Mouse (Mus musculus): Measurements from ENCODE around the gene Ndel1. TPM values are rescaled to one million over a fixed set of nuclear protein-coding genes. Genes with fewer than 3 reads are reported as not detected.

Ndel1 gene
- polyA plus RNA-seq (2012; fragmentation: generic; extraction: Trizol), result 10 to 100 TPM in 1 of 2 experiments, 1 to 10 TPM in 1; 3.2 to 33.9 TPM

DNA sequence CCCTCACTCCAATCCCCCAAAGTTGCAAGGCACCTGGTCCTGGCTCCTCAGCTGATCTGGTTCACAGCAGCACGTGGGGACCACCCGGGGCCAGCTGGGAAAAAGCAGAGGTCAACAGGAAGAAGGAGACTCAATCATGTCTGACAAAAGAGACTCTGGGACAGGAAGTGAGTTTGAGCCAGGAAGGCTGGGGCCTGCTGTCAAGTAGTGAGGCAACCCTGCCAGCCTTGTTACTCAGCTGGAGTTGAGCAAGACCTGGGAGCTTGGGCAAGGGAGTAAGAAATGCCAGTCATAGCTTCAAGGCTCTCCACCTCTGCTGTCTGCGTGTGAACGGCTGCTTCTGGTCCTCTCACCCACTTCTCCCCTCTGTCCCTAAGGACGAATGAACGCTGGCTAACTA is at the start of gene Ndel1:
Gene Ndel1 (minus strand): TSS at position 111 of the 400 bp plus-strand sequence.

DNA sequence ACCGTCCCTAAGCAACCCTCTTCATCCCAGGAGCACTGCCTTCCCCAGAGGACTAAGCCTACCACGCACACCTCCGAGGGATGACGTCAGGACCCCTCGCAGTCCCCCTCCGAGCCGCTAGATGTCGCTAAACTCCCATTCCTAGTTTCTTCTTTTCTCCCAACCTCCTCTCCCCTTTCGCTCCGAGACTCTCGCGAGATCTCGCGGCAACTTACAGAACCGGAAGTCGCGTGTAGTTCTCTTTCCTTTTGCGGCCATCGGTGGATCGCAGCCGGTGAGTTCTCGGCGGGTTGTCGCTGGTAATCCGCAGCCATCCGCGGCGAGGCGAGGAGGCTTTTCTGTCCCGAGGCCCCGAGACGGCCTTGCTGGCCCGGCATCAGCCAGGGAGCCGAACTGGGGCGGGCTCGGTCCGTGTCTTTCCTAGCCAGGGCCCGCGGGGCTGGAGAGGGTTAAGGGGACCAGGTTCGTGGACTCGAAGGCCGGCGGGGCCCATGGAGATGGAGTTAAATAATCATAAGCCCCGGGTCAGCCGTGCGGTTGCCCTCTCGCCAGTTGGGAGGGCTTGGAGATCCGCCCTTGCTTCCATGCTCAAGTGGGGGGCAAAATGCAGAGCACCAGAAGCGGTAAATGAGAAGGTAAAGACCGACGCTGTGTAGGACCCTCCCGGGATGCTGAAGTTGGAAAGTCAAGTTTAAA is 29.8 kb upstream of the Ndel1 start, which contains the start of gene Rpl26:
Gene Rpl26 (plus strand): TSS at position 233 of the 696 bp plus-strand sequence.

DNA sequence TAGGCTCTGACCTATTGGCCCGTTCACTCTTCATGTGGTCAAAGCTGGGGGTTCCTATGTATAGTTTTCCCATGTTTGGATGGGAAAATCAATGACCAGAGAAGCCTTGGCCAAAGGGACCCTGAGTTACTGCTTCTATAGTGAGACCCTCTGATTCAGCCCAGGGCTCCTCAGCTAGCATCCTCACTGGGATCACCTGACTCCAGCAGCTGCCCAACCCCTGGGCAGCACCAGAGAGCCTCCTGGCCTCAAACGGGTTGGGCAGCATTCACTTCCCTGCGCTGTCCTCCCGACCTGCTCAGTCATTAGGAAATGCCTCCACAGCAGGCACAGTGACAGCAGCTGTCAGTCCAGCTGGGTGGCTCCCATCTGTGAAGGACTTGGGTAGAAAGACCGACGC is 16.6 kb upstream of the Ndel1 start, which contains the start of gene Rnf222:
Gene Rnf222 (plus strand): TSS at position 301 of the 400 bp plus-strand sequence.

Other genes with a start within 250 kb of the Ndel1 start
- 10 to 100 TPM in 1 of 2 experiments, 1 to 10 TPM in 1; 8.5 to 78.9 TPM for gene Myh10, start 180.3 kb downstream of the Ndel1 start, polyA plus RNA-seq (2012; fragmentation: generic; extraction: Trizol)
- under 1 TPM in 1 of 2 experiments, not detected in 1; 0.01 TPM for gene Rnf222, start 16.7 kb upstream of the Ndel1 start, polyA plus RNA-seq (2012; fragmentation: generic; extraction: Trizol)
- 100 to 1,000 TPM; 611 to 728 TPM for gene Rpl26, start 29.7 kb upstream of the Ndel1 start, polyA plus RNA-seq (2012; fragmentation: generic; extraction: Trizol)
- not detected for gene Odf4, start 55.2 kb upstream of the Ndel1 start, polyA plus RNA-seq (2012; fragmentation: generic; extraction: Trizol)
- 1 to 10 TPM in 1 of 2 experiments, under 1 TPM in 1; 0.97 to 1.1 TPM for gene Arhgef15, start 85.6 kb upstream of the Ndel1 start, polyA plus RNA-seq (2012; fragmentation: generic; extraction: Trizol)
- gene Slc25a35, start 96.3 kb upstream of the Ndel1 start, polyA plus RNA-seq (2012; fragmentation: generic; extraction: Trizol), result 1 to 10 TPM in 1 of 2 experiments, under 1 TPM in 1; 0.91 to 4.0 TPM
- gene Rangrf, start 103.3 kb upstream of the Ndel1 start, polyA plus RNA-seq (2012; fragmentation: generic; extraction: Trizol), result 10 to 100 TPM; 27.7 to 48.0 TPM
- gene Pfas, start 136.6 kb upstream of the Ndel1 start, polyA plus RNA-seq (2012; fragmentation: generic; extraction: Trizol), result 1 to 10 TPM; 6.8 to 7.2 TPM
- gene Ctc1, start 144.1 kb upstream of the Ndel1 start, polyA plus RNA-seq (2012; fragmentation: generic; extraction: Trizol), result 10 to 100 TPM; 57.4 to 66.2 TPM
- 10 to 100 TPM; 33.9 to 67.3 TPM for gene Aurkb, start 173.8 kb upstream of the Ndel1 start, polyA plus RNA-seq (2012; fragmentation: generic; extraction: Trizol)
- 10 to 100 TPM; 13.1 to 23.4 TPM for gene Borcs6, start 187.9 kb upstream of the Ndel1 start, polyA plus RNA-seq (2012; fragmentation: generic; extraction: Trizol)
- gene Tmem107, start 198.9 kb upstream of the Ndel1 start, polyA plus RNA-seq (2012; fragmentation: generic; extraction: Trizol), result 10 to 100 TPM; 73.7 to 88.9 TPM
- gene Vamp2, start 216.6 kb upstream of the Ndel1 start, polyA plus RNA-seq (2012; fragmentation: generic; extraction: Trizol), result 10 to 100 TPM; 16.1 to 69.3 TPM
- 10 to 100 TPM in 1 of 2 experiments, 1 to 10 TPM in 1; 3.3 to 14.3 TPM for gene Per1, start 223.4 kb upstream of the Ndel1 start, polyA plus RNA-seq (2012; fragmentation: generic; extraction: Trizol)
- under 1 TPM; 0.16 to 0.19 TPM for gene Hes7, start 248.5 kb upstream of the Ndel1 start, polyA plus RNA-seq (2012; fragmentation: generic; extraction: Trizol)